Comparison of ENCODE assay signal across 10 mouse cellular contexts in genomic region chr12:79748862-79749261, GRCm38 (mm10).
DNase-seq lines count a peak whose midpoint lies in the region; ATAC-seq lines count a peak whose summit lies in the region.
"Had no signal": no experiment of that assay in that cellular context is flagged by ENCODE, and none has a peak within 500 bp of the region (broad histone marks: within the 10 kb centered on the region; RNA-seq: fewer than 3 reads in every experiment).

No protein-coding gene starts in this region.

- no peaks in the 10 kb centered on the region for H3K36me3 ChIP-seq in hindbrain, embryonic 10.5 days
- no peaks in the 10 kb centered on the region for H3K36me3 ChIP-seq in hindbrain, embryonic 11.5 days (ENCODE audit: control insufficient read depth, insufficient read depth, low read length)
- no peaks in the 10 kb centered on the region for H3K36me3 ChIP-seq in neural tube, embryonic 13.5 days
- H3K36me3 ChIP-seq in limb, embryonic 10.5 days, result no peaks in the 10 kb centered on the region
- H3K36me3 ChIP-seq: hindbrain, embryonic 15.5 days had no signal

- ATAC-seq in hindbrain, embryonic 11.5 days (ENCODE audit: low FRiP score), result no peak
- no peak for ATAC-seq in neural tube, embryonic 13.5 days (ENCODE audit: low read depth)

- H3K9me3 ChIP-seq in hindbrain, embryonic 10.5 days, result no peaks in the 10 kb centered on the region
- no peaks in the 10 kb centered on the region for H3K9me3 ChIP-seq in hindbrain, embryonic 11.5 days (ENCODE audit: control insufficient read depth, low read length)
- H3K9me3 ChIP-seq in neural tube, embryonic 13.5 days, result no peaks in the 10 kb centered on the region
- H3K9me3 ChIP-seq in limb, embryonic 10.5 days (replicated peaks), result no peaks in the 10 kb centered on the region
- H3K9me3 ChIP-seq: hindbrain, embryonic 15.5 days had no signal

- peaks cover 87% of the 10 kb centered on the region for H3K4me1 ChIP-seq in hindbrain, embryonic 10.5 days (replicated peaks)
- H3K4me1 ChIP-seq in hindbrain, embryonic 11.5 days (replicated peaks; ENCODE audit: control insufficient read depth, insufficient read depth, low read length), result peaks cover 31% of the 10 kb centered on the region
- H3K4me1 ChIP-seq in neural tube, embryonic 13.5 days (replicated peaks), result peaks cover 66% of the 10 kb centered on the region
- peaks cover 89% of the 10 kb centered on the region for H3K4me1 ChIP-seq in limb, embryonic 10.5 days

- DNase-seq in hindbrain, embryonic 10.5 days (ENCODE audit: low spot score), result no peak
- no peak for DNase-seq in hindbrain, embryonic 11.5 days (ENCODE audit: low spot score)
- no peak for DNase-seq in neural tube, embryonic 10.5 days (ENCODE audit: extremely low spot score, low spot score)
- no peak for DNase-seq in limb, embryonic 10.5 days (ENCODE audit: low spot score)
- DNase-seq in testis, postnatal 14 days (ENCODE audit: low spot score), result no peak
- DNase-seq in thymus, postnatal 25 days, result no peak

- H3K27me3 ChIP-seq in hindbrain, embryonic 10.5 days (ENCODE audit: insufficient read depth, poor library complexity, severe bottlenecking), result peaks cover 9% of the 10 kb centered on the region; the same call in 1 of the 2 replicates
- H3K27me3 ChIP-seq in hindbrain, embryonic 11.5 days (ENCODE audit: control insufficient read depth, insufficient read depth, low read length), result no peaks in the 10 kb centered on the region
- no peaks in the 10 kb centered on the region for H3K27me3 ChIP-seq in neural tube, embryonic 13.5 days
- no peaks in the 10 kb centered on the region for H3K27me3 ChIP-seq in limb, embryonic 10.5 days (ENCODE audit: low read depth, poor library complexity, severe bottlenecking)
- H3K27me3 ChIP-seq: hindbrain, embryonic 15.5 days had no signal

- peak overlapping the region; percentile 91 for H3K27ac ChIP-seq in hindbrain, embryonic 10.5 days
- H3K27ac ChIP-seq in hindbrain, embryonic 11.5 days (ENCODE audit: low read depth, low read length), result no peak overlapping the region
- peak overlapping the region; percentile 89 for H3K27ac ChIP-seq in neural tube, embryonic 13.5 days (replicated peaks)
- peak overlapping the region; percentile 47; the same call in 1 of the 2 replicates for H3K27ac ChIP-seq in limb, embryonic 10.5 days
- H3K27ac ChIP-seq: layer of hippocampus, adult 2 months had no signal

- H3K4me3 ChIP-seq in hindbrain, embryonic 10.5 days, result no peak overlapping the region
- H3K4me3 ChIP-seq in hindbrain, embryonic 11.5 days (ENCODE audit: low read depth, low read length), result no peak overlapping the region
- H3K4me3 ChIP-seq in neural tube, embryonic 13.5 days, result no peak overlapping the region
- no peak overlapping the region for H3K4me3 ChIP-seq in limb, embryonic 10.5 days
- H3K4me3 ChIP-seq: hindbrain, embryonic 15.5 days; layer of hippocampus, adult 2 months; myocyte had no signal

- H3K9ac ChIP-seq in hindbrain, embryonic 11.5 days (ENCODE audit: low read depth, low read length), result no peak overlapping the region
- H3K9ac ChIP-seq in neural tube, embryonic 13.5 days, result no peak overlapping the region
- H3K9ac ChIP-seq: hindbrain, embryonic 15.5 days had no signal

- WGBS in hindbrain, embryonic 10.5 days, result 42% methylated on average over 4 of the region's 4 CpGs
- WGBS in hindbrain, embryonic 11.5 days, result 41% methylated on average over 4 of the region's 4 CpGs
- 42% methylated on average over 4 of the region's 4 CpGs for WGBS in neural tube, embryonic 13.5 days
- WGBS in limb, embryonic 10.5 days, result 63% methylated on average over 4 of the region's 4 CpGs

- no peak overlapping the region for H3K4me2 ChIP-seq in hindbrain, embryonic 11.5 days (replicated peaks; ENCODE audit: low read depth, low read length)
- H3K4me2 ChIP-seq in neural tube, embryonic 13.5 days, result no peak overlapping the region
- H3K4me2 ChIP-seq: hindbrain, embryonic 15.5 days had no signal
